Mouse (Mus musculus) spleen, adult 2 months (tissue): ENCODE measurements around the gene Atp6v0d1.

Experiments used
- CTCF ChIP-seq: fragments of 200-500 bp; IDR thresholded peaks from 2 replicates; pipeline ENCODE4 v1.5.1; 2011; ENCODE audit warnings: mild to moderate bottlenecking, inconsistent platforms; ENCODE audit not compliant: insufficient read depth, insufficient read length, insufficient replicate concordance; ENCODE audit errors: extremely low read depth
- POLR2A ChIP-seq: fragments of 200-500 bp; IDR thresholded peaks from 2 replicates; pipeline ENCODE4 v1.6.1; 2011; ENCODE audit warnings: low read depth, low read length, inconsistent platforms

DNA sequence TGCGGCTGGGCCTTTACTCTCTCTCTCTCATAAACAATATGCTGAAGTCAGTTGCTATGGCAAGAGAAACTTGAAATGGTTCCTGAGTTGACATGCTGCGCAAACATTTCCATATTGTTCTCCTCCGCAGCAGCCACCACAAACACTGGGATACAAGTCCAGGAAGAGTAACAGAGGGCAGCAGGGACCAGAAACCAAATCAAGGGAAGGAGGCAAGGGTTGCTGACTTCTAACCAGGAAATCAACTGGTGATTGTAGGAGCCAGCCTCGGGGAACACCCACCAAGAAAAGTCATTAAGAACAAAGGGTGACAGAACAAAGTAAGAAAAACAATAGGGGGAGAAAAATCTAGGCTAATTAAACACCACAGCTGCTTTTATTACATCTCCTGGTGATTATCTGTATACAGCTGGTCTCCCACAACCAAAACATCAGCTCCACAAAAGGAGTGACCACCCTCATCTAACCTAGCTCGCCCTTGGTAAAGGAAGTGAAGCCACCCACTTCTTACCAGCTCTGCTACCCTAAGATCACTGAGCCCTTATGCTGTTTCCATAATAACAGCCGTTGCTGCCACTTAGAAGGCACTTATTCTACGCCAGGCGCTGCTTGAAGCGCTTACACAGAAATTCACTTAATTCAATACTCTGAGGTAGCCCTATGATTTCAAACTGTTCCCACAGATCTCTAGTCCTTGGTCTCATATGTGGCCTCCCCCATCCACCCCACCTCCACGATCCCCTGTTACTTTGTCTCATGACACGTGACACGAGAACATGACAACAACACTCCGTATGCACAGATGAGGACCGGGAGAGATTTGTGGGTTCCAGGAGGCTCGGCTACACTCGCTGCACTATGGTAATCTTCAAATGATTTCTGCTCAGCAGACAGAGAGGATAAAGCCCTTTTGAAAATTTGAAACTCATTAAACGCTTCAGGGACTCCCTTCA is 70.2 kb downstream of the Atp6v0d1 start:
- TF ChIP-seq CTCF (no peak), POLR2A (no peak)
